Mouse (Mus musculus) embryonic fibroblast, embryonic 13.5 days (primary cell): ENCODE results near the gene Qdpr.

Experiments
- CTCF ChIP-seq: IDR thresholded peaks from 2 replicates; pipeline ENCODE4 v1.5.1; 2011; ENCODE audit warnings: mild to moderate bottlenecking, control low read depth, low read length, moderate library complexity, borderline replicate concordance; ENCODE audit not compliant: insufficient read depth
- POLR2A ChIP-seq: IDR thresholded peaks from 2 replicates; pipeline ENCODE4 v1.6.1; 2011; ENCODE audit warnings: low read depth, mild to moderate bottlenecking, control low read depth, low read length, moderate library complexity

DNA sequence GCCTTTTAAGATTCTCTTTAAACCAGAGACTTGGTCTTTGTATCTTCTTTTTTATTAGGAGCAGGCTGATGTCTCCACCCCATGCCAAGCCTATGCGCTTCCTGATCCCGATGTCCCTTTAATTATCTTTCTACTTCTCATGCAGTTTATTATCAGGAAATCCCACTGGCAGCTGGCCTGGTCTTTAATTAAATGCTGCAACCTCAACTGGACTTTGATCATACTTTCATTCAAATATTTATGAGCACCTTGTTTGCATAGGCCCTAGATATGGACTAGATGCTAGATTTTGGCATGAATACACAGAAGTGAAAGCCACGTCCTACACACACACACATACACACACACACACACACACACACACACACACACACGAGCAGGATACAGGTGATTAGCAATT is 41.7 kb upstream of the Qdpr start:
- TF ChIP-seq POLR2A (no peak), CTCF (no peak)
